Mouse (Mus musculus): ENCODE measurements at regions not wholly inside any gene's neighbourhood (a gene's known extent, or its start where the extent isn't known, plus 50 kb on each side); places are given as distances from the start of the nearest gene placed in this dataset.

DNA sequence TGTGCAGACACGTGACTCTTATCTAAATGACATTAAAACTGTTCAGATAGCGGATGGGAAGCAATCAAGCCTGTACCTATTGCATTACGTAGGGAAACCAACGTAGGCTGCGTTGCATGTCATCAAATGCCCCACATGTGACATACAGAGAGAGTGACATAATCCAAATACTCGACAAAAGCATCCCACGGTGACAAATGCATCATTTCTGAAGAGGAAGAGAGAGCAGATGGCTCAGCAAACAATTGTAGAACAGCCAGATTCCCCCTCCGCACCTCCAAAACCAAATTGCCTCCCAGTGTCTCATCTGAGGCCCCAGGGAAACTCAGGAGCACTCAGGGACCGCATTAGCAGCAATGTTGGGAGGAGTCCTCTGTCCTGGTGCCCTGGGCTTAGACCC, 163.4 kb upstream of the Nr4a3 start:
- no peaks in the 10 kb centered on the region for H3K27me3 ChIP-seq (replicated peaks)
- WGBS = 69% methylated on average over 9 of the region's 9 CpGs
- no peak overlapping the region for H3K4me2 ChIP-seq
- no peak overlapping the region for H3K27ac ChIP-seq (ENCODE audit: poor library complexity, severe bottlenecking)
- H3K4me1 ChIP-seq (replicated peaks) = no peaks in the 10 kb centered on the region
- H3K4me3 ChIP-seq = no peak overlapping the region
- no peaks in the 10 kb centered on the region for H3K9me3 ChIP-seq (replicated peaks)
- H3K9ac ChIP-seq = no peak overlapping the region
- ATAC-seq (ENCODE audit: insufficient number of reproducible peaks, low FRiP score) = no peak
- no peaks in the 10 kb centered on the region for H3K36me3 ChIP-seq

DNA sequence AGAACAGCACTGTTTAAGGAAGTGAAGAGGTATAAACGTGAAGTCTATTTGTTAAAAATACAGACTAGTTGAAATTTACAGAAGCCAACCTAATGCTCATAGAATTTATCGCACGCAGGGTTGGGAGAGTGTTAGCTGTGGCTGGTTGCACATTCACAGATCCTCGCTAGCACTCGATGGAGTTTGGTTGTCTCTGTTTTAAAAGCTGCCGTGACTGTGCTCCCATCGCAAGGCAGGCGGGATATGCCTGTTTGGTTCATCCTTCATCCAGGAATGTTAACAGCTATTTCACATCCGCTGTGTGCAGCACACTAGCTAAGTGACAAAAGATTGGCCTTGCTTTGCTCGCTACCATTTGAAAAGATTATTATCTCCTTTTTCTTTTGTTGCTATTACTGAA, 162.9 kb upstream of the Nr4a3 start:
- H3K9ac ChIP-seq = no peak overlapping the region
- no peak overlapping the region for H3K4me2 ChIP-seq
- no peaks in the 10 kb centered on the region for H3K4me1 ChIP-seq (replicated peaks)
- no peak for ATAC-seq (ENCODE audit: insufficient number of reproducible peaks, low FRiP score)
- H3K36me3 ChIP-seq = no peaks in the 10 kb centered on the region
- 69% methylated on average over 10 of the region's 10 CpGs for WGBS
- no peak overlapping the region for H3K4me3 ChIP-seq
- H3K27me3 ChIP-seq (replicated peaks) = no peaks in the 10 kb centered on the region
- no peaks in the 10 kb centered on the region for H3K9me3 ChIP-seq (replicated peaks)
- no peak overlapping the region for H3K27ac ChIP-seq (ENCODE audit: poor library complexity, severe bottlenecking)

DNA sequence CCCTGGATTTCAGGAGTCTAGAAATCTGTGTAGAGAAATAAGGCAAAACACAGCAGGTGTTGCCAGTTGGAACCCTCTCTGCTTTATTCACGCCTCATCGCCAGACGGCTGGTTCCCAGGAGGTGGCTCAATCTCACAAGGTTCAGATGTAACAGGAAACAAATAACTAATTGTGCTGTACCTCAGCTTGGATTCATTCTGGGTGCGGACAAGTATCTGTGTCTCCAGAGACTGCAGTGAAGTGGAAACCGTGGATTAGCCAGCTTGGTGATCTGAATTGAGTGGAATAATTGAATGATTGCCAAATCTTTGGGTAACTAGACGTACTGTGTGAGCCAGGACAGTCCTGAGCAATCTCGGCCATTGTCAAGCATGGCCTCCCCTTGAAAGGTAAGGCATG, 145.4 kb upstream of the Nr4a3 start:
- Histone ChIP-seq H3K4me2 (no peak overlapping the region), H3K4me3 (no peak overlapping the region), H3K9ac (no peak overlapping the region), H3K9me3 (replicated peaks) (no peaks in the 10 kb centered on the region), H3K27ac (ENCODE audit: poor library complexity, severe bottlenecking) (no peak overlapping the region), H3K27me3 (replicated peaks) (no peaks in the 10 kb centered on the region), H3K36me3 (no peaks in the 10 kb centered on the region), H3K4me1 (replicated peaks) (no peaks in the 10 kb centered on the region)
- 66% methylated on average over 7 of the region's 7 CpGs for WGBS
- no peak for ATAC-seq (ENCODE audit: insufficient number of reproducible peaks, low FRiP score)

DNA sequence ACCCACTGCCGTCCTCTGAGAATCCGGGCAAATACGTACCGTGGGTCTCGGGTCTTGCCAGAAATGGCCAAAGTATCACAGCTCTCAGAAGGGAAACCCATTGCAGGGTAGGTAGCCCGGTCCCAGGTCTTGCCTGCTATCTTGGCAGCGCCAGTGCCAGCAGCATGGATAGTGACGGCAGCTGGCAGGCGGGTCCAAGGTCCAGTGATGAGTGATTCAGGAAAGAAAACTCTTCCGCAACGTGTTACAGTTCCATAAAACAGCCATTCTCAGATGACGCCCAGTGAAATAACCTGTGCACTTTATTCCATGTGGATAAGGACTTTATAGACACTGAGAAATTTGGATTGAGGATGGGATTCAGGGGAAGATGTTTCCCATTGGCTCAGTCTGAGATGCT, 142.2 kb upstream of the Nr4a3 start:
- no peaks in the 10 kb centered on the region for H3K27me3 ChIP-seq (replicated peaks)
- WGBS = 91% methylated on average over 12 of the region's 12 CpGs
- H3K27ac ChIP-seq (ENCODE audit: poor library complexity, severe bottlenecking) = no peak overlapping the region
- no peak for ATAC-seq (ENCODE audit: insufficient number of reproducible peaks, low FRiP score)
- H3K9me3 ChIP-seq (replicated peaks) = no peaks in the 10 kb centered on the region
- H3K4me3 ChIP-seq = no peak overlapping the region
- no peaks in the 10 kb centered on the region for H3K4me1 ChIP-seq (replicated peaks)
- no peak overlapping the region for H3K4me2 ChIP-seq
- H3K9ac ChIP-seq = no peak overlapping the region
- H3K36me3 ChIP-seq = no peaks in the 10 kb centered on the region

DNA sequence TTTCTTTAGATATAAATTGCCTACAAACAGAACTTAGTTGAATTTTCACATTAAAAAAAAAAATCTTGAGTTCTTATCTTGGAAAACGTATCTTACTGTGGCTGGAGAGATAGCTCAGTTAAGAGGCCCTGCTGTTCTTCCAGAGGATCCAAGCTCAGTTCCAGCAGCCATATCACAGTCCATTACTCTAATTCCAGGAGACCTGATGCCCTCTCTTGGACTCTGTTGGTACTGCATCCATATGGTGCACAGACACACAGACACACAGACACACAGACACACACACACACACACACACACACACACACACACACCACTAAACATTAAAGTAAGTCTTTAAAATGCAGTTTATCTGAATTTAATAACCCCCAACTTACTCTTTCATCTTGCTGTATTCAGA, 132.7 kb upstream of the Nr4a3 start:
- Histone ChIP-seq H3K9ac (no peak overlapping the region), H3K9me3 (replicated peaks) (0 out of 2 replicates have a peak, but pooled peaks cover 2% of the 10 kb centered on the region), H3K27ac (ENCODE audit: poor library complexity, severe bottlenecking) (no peak overlapping the region), H3K36me3 (no peaks in the 10 kb centered on the region), H3K27me3 (replicated peaks) (no peaks in the 10 kb centered on the region), H3K4me1 (replicated peaks) (no peaks in the 10 kb centered on the region), H3K4me2 (no peak overlapping the region), H3K4me3 (no peak overlapping the region)
- ATAC-seq (ENCODE audit: insufficient number of reproducible peaks, low FRiP score) = no peak
- WGBS = 66% methylated on average over 1 of the region's 1 CpGs

DNA sequence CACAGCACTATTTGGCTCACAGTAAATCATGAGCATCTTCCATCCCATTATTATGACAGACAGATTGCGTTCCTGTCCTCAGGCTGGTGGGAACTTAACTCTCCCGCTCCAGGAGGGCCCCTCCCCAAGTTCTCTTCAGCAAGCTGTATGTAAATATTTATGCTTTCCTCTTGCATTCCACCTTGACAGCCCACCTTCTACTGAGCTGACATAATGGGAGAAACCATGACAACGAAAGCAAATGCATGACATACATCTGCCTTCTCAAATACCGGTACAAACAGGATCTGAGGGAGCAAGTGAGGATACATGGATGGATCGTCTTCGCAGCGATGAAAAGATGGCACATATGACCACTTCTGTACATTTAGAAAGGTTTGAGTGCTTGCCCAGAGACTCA, 125.4 kb upstream of the Nr4a3 start:
- WGBS = 83% methylated on average over 7 of the region's 7 CpGs
- H3K4me3 ChIP-seq = no peak overlapping the region
- H3K4me2 ChIP-seq = no peak overlapping the region
- no peaks in the 10 kb centered on the region for H3K36me3 ChIP-seq
- H3K9ac ChIP-seq = no peak overlapping the region
- no peak for ATAC-seq (ENCODE audit: insufficient number of reproducible peaks, low FRiP score)
- no peaks in the 10 kb centered on the region for H3K9me3 ChIP-seq (replicated peaks)
- H3K27me3 ChIP-seq (replicated peaks) = no peaks in the 10 kb centered on the region
- H3K4me1 ChIP-seq (replicated peaks) = no peaks in the 10 kb centered on the region
- no peak overlapping the region for H3K27ac ChIP-seq (ENCODE audit: poor library complexity, severe bottlenecking)

DNA sequence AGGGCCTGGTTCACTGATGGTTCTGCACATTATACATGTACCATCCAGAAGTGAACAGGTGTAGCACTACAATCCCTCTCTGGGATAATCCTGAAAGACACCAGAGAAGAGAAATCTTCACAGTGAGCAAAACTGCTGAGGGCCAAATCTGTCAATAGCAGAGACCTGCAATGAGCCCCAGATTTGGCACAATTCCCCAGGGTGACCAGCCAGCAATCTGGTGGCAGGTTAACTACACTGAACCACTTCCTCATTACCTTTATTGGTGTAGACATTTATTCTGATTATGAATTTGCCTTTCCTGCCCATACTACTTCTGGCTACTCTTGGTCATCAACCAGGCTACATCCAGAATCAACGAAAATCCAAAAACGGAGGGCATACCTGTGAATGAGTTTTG, 113.5 kb upstream of the Nr4a3 start:
- no peak for ATAC-seq (ENCODE audit: insufficient number of reproducible peaks, low FRiP score)
- 78% methylated on average over 2 of the region's 2 CpGs for WGBS
- H3K9ac ChIP-seq = no peak overlapping the region

DNA sequence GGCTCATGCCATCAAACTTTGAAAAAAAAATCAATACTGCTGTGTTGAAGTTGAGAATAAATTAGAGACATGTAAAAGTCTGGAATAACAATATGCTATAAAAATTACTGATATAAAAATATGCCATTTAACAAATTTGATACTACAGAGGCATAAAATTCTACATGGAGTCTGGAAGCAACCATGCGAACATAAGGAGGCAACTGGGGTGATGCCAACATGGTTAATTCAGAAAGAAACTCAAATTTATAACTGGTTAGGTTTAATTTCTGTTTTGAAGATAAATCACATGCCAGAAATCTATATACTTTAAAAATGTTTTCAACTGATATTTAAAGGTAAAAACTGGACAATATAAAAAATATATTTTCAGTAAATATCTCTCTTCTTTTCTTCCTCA, 111.4 kb upstream of the Nr4a3 start:
- no peak overlapping the region for H3K4me2 ChIP-seq
- H3K9me3 ChIP-seq (replicated peaks) = peaks cover 6% of the 10 kb centered on the region; the same call in 1 of the 2 replicates
- no peak overlapping the region for H3K9ac ChIP-seq
- 0 out of 2 replicates have a peak, but pooled peaks cover 3% of the 10 kb centered on the region for H3K4me1 ChIP-seq (replicated peaks)
- ATAC-seq (ENCODE audit: insufficient number of reproducible peaks, low FRiP score) = no peak
- 88% methylated on average over 1 of the region's 1 CpGs for WGBS
- H3K27me3 ChIP-seq (replicated peaks) = no peaks in the 10 kb centered on the region
- H3K4me3 ChIP-seq = no peak overlapping the region
- no peak overlapping the region for H3K27ac ChIP-seq (ENCODE audit: poor library complexity, severe bottlenecking)
- no peaks in the 10 kb centered on the region for H3K36me3 ChIP-seq

More for the DNA sequence above, 113.5 kb upstream of the Nr4a3 start:
- no peaks in the 10 kb centered on the region for H3K4me1 ChIP-seq (replicated peaks)
- no peak overlapping the region for H3K4me3 ChIP-seq
- no peaks in the 10 kb centered on the region for H3K36me3 ChIP-seq
- no peaks in the 10 kb centered on the region for H3K27me3 ChIP-seq (replicated peaks)
- H3K9me3 ChIP-seq (replicated peaks) = peaks cover 6% of the 10 kb centered on the region; the same call in 1 of the 2 replicates
- no peak overlapping the region for H3K4me2 ChIP-seq
- H3K27ac ChIP-seq (ENCODE audit: poor library complexity, severe bottlenecking) = no peak overlapping the region

DNA sequence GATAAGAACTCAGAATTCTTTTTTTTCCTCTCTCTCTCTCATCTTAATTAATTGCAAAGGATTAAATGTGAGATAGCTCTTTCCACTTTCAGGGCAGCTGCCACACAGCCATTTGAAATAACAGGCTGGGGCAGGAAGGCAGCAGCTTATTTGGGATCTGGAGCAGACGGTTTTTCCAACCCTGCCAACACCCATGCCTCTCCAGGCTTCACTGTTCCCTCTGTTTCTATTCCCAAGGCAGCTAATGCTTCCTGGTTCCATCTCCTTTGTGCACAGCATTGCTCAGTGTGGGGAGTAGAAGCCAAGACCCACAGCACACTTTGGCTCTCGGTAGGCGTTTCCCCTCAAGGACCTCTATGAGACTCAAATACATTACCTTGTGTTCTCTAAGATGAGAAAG, 109.4 kb upstream of the Nr4a3 start:
- Histone ChIP-seq H3K4me2 (no peak overlapping the region), H3K27me3 (replicated peaks) (no peaks in the 10 kb centered on the region), H3K4me3 (no peak overlapping the region), H3K27ac (ENCODE audit: poor library complexity, severe bottlenecking) (no peak overlapping the region), H3K36me3 (no peaks in the 10 kb centered on the region), H3K4me1 (replicated peaks) (0 out of 2 replicates have a peak, but pooled peaks cover 3% of the 10 kb centered on the region), H3K9me3 (replicated peaks) (peaks cover 4% of the 10 kb centered on the region; the same call in 1 of the 2 replicates), H3K9ac (no peak overlapping the region)
- 84% methylated on average over 3 of the region's 3 CpGs for WGBS
- ATAC-seq (ENCODE audit: insufficient number of reproducible peaks, low FRiP score) = no peak

DNA sequence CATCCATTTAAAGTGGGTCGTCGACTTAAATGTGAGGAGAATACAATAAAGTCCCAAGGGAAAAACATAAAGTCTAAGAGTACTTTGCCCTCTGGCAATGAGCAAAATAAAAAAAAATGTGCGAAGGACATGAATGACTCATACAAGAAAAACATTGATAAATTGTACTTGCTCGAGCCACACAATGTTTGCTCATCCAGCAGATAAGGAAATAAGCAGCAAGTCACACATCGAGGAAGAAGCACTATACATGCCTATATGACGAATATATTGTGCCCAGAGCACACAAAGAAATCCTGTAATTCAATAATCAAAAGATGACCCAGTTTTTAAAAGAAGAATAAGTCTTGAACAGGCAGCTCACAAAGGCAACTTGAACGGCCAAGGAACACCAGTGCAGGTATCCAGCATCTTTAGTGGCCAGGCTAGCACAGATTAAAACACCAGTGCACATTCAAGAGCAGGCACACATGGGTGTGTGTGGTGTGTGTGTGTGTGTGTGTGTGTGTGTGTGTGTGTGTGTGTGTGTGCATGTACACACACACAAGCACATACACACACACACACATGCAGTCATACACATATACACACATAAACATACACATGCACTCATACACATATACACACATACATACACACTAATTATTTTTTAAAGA, 108.4 kb upstream of the Nr4a3 start:
- Histone ChIP-seq H3K4me2 (no peak overlapping the region), H3K9me3 (replicated peaks) (peaks cover 4% of the 10 kb centered on the region; the same call in 1 of the 2 replicates), H3K27ac (ENCODE audit: poor library complexity, severe bottlenecking) (no peak overlapping the region), H3K4me3 (no peak overlapping the region), H3K9ac (no peak overlapping the region), H3K4me1 (replicated peaks) (0 out of 2 replicates have a peak, but pooled peaks cover 3% of the 10 kb centered on the region), H3K27me3 (replicated peaks) (no peaks in the 10 kb centered on the region), H3K36me3 (no peaks in the 10 kb centered on the region)
- WGBS = 64% methylated on average over 7 of the region's 7 CpGs
- no peak for ATAC-seq (ENCODE audit: insufficient number of reproducible peaks, low FRiP score)

DNA sequence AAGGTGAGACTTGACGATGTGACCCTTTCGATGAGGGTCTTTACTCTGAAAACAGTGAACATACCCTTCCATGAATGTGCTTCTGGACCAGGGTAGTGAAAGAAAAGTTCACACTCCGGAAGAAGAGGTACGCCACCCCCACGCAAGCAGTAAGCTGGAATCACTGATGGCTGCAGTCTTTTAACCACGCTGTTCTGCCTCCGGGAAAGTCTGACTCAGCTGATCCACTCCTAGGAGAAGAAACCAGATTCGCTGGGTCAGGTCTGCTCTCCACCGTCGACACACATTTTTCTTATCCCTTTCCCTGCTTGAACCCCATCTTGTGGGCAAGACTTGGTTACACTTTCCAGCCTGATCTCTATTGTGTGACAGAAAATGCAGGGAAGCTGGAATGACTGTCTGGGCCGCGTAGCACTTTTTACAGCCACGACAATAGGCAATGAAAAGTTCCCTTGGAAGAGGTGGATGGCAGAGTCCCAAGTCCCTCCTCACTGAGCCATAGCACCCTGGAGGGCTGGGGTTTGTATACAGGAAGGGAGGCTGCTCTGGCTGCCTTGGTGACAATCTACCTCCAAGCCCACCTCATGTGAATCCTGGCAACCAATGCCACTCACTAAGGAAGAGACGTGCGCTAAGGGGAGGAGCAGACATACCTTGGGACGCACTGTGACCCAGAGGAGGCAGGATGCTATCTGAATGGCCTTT, 96.9 kb upstream of the Nr4a3 start:
- no peak overlapping the region for H3K27ac ChIP-seq (ENCODE audit: poor library complexity, severe bottlenecking)
- no peaks in the 10 kb centered on the region for H3K4me1 ChIP-seq (replicated peaks)
- H3K9ac ChIP-seq = no peak overlapping the region
- no peak for ATAC-seq (ENCODE audit: insufficient number of reproducible peaks, low FRiP score)
- H3K27me3 ChIP-seq (replicated peaks) = no peaks in the 10 kb centered on the region
- no peak overlapping the region for H3K4me3 ChIP-seq
- H3K9me3 ChIP-seq (replicated peaks) = no peaks in the 10 kb centered on the region
- 70% methylated on average over 16 of the region's 16 CpGs for WGBS
- H3K36me3 ChIP-seq = no peaks in the 10 kb centered on the region
- no peak overlapping the region for H3K4me2 ChIP-seq
